In genomic region chr10:68054131-68054530, GRCm38 (mm10) we compare ENCODE assay signal across 23 mouse cellular contexts.
DNase-seq lines count a peak whose midpoint lies in the region; ATAC-seq lines count a peak whose summit lies in the region.
"Had no signal": no experiment of that assay in that cellular context is flagged by ENCODE, and none has a peak within 500 bp of the region (broad histone marks: within the 10 kb centered on the region; RNA-seq: fewer than 3 reads in every experiment).

No protein-coding gene starts in this region.

- peak; percentile 88 for ATAC-seq in CD4-positive, CD25-positive, alpha-beta regulatory T cell, adult 4 months
- ATAC-seq in erythroblast, adult 5-6 weeks (replicated peaks; ENCODE audit: low FRiP score, poor library complexity, severe bottlenecking), result no peak
- ATAC-seq: forebrain, postnatal 0 days; hindbrain, embryonic 16.5 days; intestine, embryonic 15.5 days; Patski had no signal

- H3K36me3 ChIP-seq in forebrain, embryonic 10.5 days (replicated peaks), result peaks cover 7% of the 10 kb centered on the region
- H3K36me3 ChIP-seq: embryonic facial prominence, embryonic 10.5 days; heart, embryonic 10.5 days; hindbrain, embryonic 12.5 days; intestine, embryonic 15.5 days had no signal

- DNase-seq in thymus, postnatal 0 days (ENCODE audit: low spot score), result peak; percentile 19
- no peak for DNase-seq in thymus, postnatal 10 days (ENCODE audit: low spot score in 2 of 2)
- peak; percentile 75 for DNase-seq in induced T-regulatory cell, adult 2 months (ENCODE audit: low read depth)
- no peak for DNase-seq in forebrain, embryonic 10.5 days (ENCODE audit: extremely low spot score, low spot score)
- DNase-seq: adrenal gland, adult 8-10 months; adrenal gland, postnatal 36 days; cerebellum, adult 2 months; cerebellum, postnatal 10 days; forebrain, postnatal 0 days; gastrocnemius, postnatal 25 days; heart, adult 11 months; heart, postnatal 10 days; heart, postnatal 4 days had no signal

- no peak overlapping the region for H3K4me3 ChIP-seq in forebrain, embryonic 10.5 days
- H3K4me3 ChIP-seq: embryonic facial prominence, embryonic 10.5 days; erythroblast, embryonic 14.5 days; forebrain, embryonic 12.5 days; heart, embryonic 10.5 days; hindbrain, embryonic 12.5 days; intestine, embryonic 15.5 days had no signal

- peaks cover 4% of the 10 kb centered on the region; the same call in 1 of the 2 replicates for H3K4me1 ChIP-seq in forebrain, embryonic 10.5 days
- H3K4me1 ChIP-seq: embryonic facial prominence, embryonic 10.5 days; forebrain, embryonic 12.5 days; heart, embryonic 10.5 days; hindbrain, embryonic 12.5 days; intestine, embryonic 15.5 days had no signal

- no peaks in the 10 kb centered on the region for H3K9me3 ChIP-seq in forebrain, embryonic 10.5 days
- H3K9me3 ChIP-seq: hindbrain, embryonic 12.5 days; intestine, embryonic 15.5 days had no signal

- H3K27ac ChIP-seq in forebrain, embryonic 10.5 days, result no peak overlapping the region
- H3K27ac ChIP-seq: embryonic facial prominence, embryonic 10.5 days; forebrain, embryonic 12.5 days; heart, embryonic 10.5 days; hindbrain, embryonic 12.5 days; intestine, embryonic 15.5 days had no signal

- no peaks in the 10 kb centered on the region for H3K27me3 ChIP-seq in forebrain, embryonic 10.5 days (ENCODE audit: poor library complexity, severe bottlenecking)
- H3K27me3 ChIP-seq: forebrain, embryonic 12.5 days; hindbrain, embryonic 12.5 days; intestine, embryonic 15.5 days; Patski had no signal

- WGBS in forebrain, embryonic 10.5 days, result 92% methylated on average over 5 of the region's 5 CpGs

Comparison
In these comparisons a context has a peak if more than half of its experiments do, and no peak if none do; other contexts are left out.
1. DNase-seq: peak in thymus, postnatal 0 days (single experiment) and induced T-regulatory cell, adult 2 months (single experiment); none in thymus, postnatal 10 days (0 of 2) and forebrain, embryonic 10.5 days (single experiment).